Mouse (Mus musculus): ENCODE data around the gene Zfhx3.

Gene Zfhx3

GRCm38 (mm10) chr8:108923161-108923560, 980.7 kb downstream of the Zfhx3 start:
- no peak for DNase-seq (ENCODE audit: low read depth, low spot score)

GRCm38 (mm10) chr8:108924526-108924925, 982.1 kb downstream of the Zfhx3 start:
- no peak for DNase-seq (ENCODE audit: low read depth, low spot score)

GRCm38 (mm10) chr8:108926106-108926505, 983.7 kb downstream of the Zfhx3 start:
- no peak for DNase-seq (ENCODE audit: low read depth, low spot score)

- no peak for DNase-seq (ENCODE audit: low read depth, low spot score)
Measured at GRCm38 (mm10) chr8:108930635-108931034, 988.2 kb downstream of the Zfhx3 start.

GRCm38 (mm10) chr8:108931837-108932236, 989.4 kb downstream of the Zfhx3 start:
- no peak for DNase-seq (ENCODE audit: low read depth, low spot score)

- no peak for DNase-seq (ENCODE audit: low read depth, low spot score)
Measured at GRCm38 (mm10) chr8:108932729-108933128, 990.3 kb downstream of the Zfhx3 start.

- DNase-seq (ENCODE audit: low read depth, low spot score) = no peak
Measured at GRCm38 (mm10) chr8:108935834-108936694, 993.6 kb downstream of the Zfhx3 start.

GRCm38 (mm10) chr8:108936695-108937448, 994.4 kb downstream of the Zfhx3 start:
- no peak for DNase-seq (ENCODE audit: low read depth, low spot score)

GRCm38 (mm10) chr8:108937904-108938455, 995.5 kb downstream of the Zfhx3 start:
- no peak for DNase-seq (ENCODE audit: low read depth, low spot score)

GRCm38 (mm10) chr8:108942686-108943085, 1000.2 kb downstream of the Zfhx3 start:
- DNase-seq (ENCODE audit: low read depth, low spot score) = no peak

GRCm38 (mm10) chr8:108943132-108943531, 1000.7 kb downstream of the Zfhx3 start:
- DNase-seq (ENCODE audit: low read depth, low spot score) = no peak

GRCm38 (mm10) chr8:108944312-108944711, 1001.9 kb downstream of the Zfhx3 start:
- DNase-seq (ENCODE audit: low read depth, low spot score) = no peak

GRCm38 (mm10) chr8:108950311-108950710, 1007.9 kb downstream of the Zfhx3 start:
- no peak for DNase-seq (ENCODE audit: low read depth, low spot score)

- no peak for DNase-seq (ENCODE audit: low read depth, low spot score)
Measured at GRCm38 (mm10) chr8:108951560-108951959, 1009.1 kb downstream of the Zfhx3 start.

- no peak for DNase-seq (ENCODE audit: low read depth, low spot score)
Measured at GRCm38 (mm10) chr8:108956416-108956815, 1014.0 kb downstream of the Zfhx3 start.

- DNase-seq (ENCODE audit: low read depth, low spot score) = no peak
Measured at GRCm38 (mm10) chr8:108962516-108962915, 1020.1 kb downstream of the Zfhx3 start.

- no peak for DNase-seq (ENCODE audit: low read depth, low spot score)
Measured at GRCm38 (mm10) chr8:108963181-108963580, 1020.7 kb downstream of the Zfhx3 start.

- no peak for DNase-seq (ENCODE audit: low read depth, low spot score)
Measured at GRCm38 (mm10) chr8:108966041-108966440, 1023.6 kb downstream of the Zfhx3 start.

- no peak for DNase-seq (ENCODE audit: low read depth, low spot score)
Measured at GRCm38 (mm10) chr8:108973639-108974325, 1031.3 kb downstream of the Zfhx3 start.

GRCm38 (mm10) chr8:108977693-108978361, 1035.4 kb downstream of the Zfhx3 start:
- DNase-seq (ENCODE audit: low read depth, low spot score) = peak; percentile 39

GRCm38 (mm10) chr8:108978362-108978750, 1035.9 kb downstream of the Zfhx3 start:
- peak; percentile 14 for DNase-seq (ENCODE audit: low read depth, low spot score)
